Mouse (Mus musculus) ovary, postnatal 36 days (tissue): Measurements from ENCODE around the gene Myl10.
"Not testable (repeated sequence)": the region's sequence is repeated elsewhere in the genome, so short reads cannot be mapped to it uniquely, and the experiment has no call there.

Experiments used
- DNase-seq: peaks from one replicate; pipeline ENCODE4 v3.0.0; 2022; ENCODE audit warnings: low spot score, mixed read lengths

Gene Myl10

DNA sequence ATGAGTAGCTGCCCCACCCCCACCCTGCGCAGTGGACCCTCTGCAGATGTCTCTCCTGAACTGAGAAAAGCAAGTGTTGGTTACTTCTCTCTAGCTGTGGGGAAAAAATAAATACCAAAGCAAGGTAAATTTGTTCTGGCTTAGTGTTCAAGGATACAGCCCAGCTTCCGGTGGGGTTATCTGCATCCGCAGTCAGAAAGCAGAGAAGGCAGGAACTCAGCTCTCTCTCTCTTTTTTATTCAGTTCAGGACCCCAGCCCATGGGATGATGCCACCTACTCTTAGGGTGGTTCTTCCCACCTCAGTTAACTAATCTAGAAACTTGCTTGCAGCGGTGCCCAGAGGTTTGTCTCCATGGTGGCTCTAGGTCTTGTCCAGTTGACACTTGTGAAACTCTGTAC lies at the start of gene Myl10:
TSS of gene Myl10 (plus strand) at position 363 of the 400 bp plus-strand sequence.
- no peak for DNase-seq

DNA sequence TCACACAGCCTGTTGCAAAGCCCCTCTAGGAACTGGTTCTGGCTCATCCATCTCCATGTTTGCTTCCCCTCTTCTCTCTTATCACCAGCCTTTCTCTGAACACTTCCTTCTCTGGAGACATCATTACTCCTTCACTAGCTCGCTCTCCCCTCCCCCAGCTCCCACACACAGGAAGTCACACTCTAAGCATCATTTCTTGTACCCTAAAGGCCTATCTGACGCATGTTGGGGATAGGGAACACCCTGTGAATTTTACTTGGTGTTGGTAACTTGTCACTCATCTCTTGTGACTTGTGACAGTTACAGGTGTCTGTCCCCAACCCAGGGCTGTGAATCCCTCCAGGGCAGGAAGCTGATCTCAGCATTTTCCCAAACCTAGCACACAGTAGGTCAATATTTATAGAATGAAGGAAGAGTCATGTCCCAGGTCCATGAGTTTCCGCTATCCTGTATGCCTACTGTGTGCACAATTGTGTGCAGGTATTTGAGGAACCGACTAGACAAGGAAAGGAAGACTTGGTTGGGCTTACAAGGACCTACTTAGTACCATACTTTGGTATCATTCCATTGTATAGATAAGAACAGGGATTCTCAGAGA lies 46.1 kb upstream of the Myl10 start:
- DNase-seq = no peak

DNA sequence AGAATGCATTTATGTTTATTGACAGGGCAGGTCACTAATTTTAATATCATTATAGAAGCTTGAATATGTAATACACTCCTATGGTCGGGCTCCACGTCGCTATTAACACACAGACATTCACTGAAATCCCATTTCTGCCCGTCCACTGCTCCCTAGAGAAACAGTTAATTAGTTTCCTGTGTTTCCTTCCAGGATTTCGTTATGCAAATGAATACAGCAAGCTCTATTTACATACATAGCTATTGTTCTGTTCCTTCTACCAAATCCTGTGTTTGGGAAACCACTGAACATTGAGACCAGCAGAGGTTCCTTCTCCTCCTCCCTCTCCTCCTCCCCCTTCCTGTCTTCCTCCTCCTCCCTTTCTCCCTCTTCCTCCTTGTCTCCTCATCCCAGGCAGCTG lies 43.9 kb upstream of the Myl10 start:
- DNase-seq = no peak

DNA sequence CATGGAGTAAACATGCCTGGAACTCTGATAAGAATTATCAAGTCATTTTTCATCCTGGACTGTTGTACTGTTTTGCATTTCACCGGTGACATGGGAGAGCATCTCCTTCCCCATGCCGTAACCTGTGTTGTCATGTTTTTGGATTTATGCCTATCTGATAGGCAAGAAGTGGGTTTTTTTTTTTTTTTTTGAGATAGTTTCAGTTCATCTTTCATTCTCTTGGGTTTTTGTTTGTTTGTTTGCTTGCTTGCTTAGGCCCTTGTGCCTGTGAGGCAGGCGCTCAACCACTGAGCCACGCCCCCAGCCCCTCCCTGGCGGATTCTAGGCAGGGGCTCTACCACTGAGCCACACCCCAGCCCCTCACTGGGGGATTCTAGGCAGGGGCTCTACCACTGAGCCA lies 43.3 kb upstream of the Myl10 start:
- no peak for DNase-seq

DNA sequence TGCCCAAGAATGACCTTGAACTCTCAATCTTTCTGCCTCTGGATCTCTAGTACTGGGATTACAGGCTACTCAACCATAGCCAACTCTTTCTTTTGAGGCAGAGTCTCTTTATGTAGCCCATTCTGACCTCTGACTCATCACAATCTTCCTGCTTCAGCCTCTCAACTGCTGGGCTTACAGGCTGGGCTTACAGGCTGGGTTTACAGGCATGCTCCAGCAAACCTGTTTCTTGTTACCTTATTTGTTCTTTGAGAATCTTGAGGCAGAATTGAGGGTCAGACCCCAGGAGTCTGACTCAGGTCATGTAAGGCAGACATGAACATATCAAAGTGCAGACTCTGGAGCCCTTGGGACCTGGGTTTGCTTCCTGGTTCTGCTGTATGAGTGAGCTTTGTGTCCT lies 38.5 kb upstream of the Myl10 start:
- no peak for DNase-seq

DNA sequence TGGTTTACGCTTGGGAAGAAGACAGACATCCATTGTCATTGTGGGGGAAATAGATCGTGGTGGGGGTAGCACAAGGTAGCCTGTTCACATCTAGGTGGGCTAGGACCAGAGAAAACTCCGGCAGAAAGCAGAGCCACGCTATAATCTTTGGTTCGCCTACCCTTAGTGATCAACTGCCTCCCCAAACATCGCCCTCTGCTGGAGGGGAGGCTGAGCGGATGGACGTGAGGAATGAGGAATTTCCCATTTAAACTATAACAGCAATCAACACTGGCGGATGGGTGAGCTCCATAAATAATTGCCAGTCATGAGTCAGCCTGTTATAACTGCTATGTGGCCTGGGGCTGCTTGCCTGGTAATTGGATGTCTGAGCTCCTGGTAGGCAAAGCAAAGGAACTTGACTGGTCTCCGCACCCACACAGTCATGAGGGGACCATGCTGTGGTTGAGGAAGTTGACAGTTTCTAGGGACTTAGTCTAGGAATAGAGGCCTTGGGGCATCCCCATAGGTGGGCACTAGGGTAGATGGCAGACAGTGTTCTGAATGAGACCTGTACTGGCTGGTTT lies 36.0 kb upstream of the Myl10 start:
- DNase-seq = no peak

DNA sequence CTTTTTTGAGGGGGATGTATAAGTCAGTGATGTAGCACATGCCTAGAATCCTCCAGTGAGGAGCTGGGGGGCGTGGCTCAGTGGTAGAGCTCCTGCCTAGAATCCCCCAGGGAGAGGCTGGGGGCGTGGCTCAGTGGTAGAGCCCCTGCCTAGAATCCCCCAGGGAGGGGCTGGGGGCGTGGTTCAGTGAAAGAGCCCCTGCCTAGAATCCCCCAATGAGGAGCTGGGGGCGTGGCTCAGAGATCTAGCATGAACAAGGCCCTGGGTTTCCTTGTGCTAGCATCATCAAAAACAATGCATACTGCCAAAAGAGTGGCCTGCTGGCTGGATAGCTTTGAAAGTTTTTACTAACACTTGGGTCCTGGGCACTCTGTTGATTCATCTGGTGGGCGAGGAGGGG lies 32.2 kb upstream of the Myl10 start:
- DNase-seq = not testable (repeated sequence)

DNA sequence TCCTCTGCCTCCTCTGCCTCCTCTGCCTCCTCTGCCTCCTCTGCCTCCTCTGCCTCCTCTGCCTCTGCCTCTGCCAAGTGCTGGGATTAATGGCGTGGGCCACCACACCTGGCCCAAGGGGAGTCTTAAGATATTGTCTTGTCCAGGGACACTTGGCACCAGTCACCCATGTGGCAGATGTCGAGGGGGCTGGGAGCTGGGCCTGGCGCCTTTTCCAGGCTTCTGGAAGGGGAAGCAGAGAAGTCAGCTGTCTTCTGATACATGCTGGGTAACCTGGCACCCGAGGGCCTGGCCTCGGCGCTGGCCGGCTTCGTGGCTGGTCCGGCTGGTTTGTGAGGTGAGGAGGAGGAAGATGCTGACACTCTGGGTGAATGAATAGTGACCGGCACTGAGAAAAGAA lies 30.7 kb upstream of the Myl10 start:
- no peak for DNase-seq

DNA sequence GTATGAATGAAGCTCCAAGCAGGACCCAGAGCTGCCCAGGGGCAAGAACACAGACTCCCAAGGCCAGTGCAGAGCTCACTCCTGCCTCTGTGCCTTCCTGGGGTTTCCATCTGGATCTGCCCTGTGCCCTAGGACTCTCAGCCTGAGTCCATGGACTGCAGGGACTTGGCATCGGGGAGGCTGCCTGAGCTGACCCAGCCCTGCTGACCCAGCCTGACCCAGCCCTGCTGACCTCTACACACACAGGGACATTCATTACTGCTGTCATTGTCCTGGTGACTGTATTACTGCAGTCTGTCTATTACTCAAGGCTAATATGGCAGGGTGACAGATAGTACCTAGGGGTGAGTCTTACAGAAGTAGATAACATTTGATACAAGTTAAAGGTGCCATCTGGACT lies 30.1 kb upstream of the Myl10 start:
- DNase-seq = no peak

DNA sequence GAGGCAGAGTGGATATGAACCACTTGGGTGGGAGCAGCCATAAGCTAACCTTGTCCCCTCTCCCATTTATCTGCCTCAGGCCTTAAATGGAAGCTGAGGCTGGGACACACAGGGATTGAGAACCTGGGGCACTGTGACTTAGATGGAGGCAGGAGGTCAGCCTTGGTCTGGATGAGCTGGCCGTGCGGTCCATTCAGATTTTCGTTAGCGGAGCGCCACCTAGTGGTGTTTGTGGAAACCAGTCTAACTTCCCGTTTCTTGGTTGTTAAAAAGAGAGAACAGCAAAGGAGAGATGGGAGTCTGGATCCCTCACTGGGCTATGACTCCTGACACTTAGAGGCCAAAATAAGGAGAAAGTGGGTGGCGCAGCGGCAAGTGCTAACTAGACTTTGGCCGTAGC lies 28.4 kb upstream of the Myl10 start:
- DNase-seq = peak; percentile 74

DNA sequence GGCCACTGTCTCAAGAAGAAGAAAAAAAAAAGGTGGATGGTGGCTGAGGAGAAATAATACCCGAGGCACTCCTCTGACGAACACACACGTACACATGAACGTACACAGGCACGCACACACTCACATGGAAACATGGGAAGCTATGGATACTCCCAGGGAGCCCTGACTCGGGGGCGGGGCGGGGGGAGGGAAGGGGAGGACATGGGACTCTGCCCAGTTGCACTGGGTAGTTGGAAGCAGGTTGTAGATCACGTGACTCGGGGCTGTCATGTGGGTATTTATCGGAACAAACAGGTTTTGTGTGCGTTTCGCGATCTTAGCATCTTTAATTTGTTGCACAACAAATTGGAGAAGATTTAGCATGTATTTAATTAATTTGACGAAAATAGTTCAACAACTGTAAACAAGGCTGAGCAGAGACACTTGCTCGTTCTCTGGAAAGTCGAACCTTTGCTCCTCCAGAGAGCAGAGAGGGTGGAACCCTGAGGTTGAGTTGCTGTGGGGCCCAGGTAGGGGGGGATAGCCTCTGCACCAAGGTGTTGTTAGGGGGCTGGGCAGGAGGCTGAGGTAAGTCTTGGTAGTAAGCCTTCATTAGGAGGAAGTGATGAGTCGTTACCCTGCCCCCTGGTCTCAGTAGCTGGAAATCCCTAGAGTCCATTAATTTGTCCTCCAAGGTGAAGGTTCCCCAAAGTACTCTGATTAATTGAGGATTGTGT lies 16.5 kb upstream of the Myl10 start:
- DNase-seq = no peak

DNA sequence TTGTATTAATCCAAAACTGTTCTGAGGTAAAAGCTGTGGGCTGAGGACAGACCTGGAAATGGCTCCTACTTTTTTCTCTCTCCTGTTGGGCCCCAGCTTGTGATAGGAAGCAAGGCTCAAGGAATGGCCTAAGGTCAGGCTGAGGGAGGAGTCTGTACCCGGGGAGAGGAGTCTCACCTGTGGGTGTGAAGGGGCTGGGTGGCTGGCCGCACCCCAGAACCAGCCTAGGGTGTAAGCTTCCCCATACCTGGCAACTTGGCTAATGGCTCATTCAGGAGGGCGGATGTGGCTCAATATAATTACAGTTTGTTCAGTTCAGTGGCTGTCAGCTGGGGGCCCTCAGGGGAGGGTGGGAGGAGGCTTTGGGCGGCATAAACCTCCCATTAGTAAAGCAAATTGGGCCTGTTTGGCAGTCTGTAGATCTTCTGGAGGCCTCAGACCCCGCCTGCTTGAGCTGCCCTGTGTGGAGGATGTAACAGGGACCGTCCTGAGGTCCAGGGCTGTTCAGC lies 14.1 kb upstream of the Myl10 start:
- no peak for DNase-seq

DNA sequence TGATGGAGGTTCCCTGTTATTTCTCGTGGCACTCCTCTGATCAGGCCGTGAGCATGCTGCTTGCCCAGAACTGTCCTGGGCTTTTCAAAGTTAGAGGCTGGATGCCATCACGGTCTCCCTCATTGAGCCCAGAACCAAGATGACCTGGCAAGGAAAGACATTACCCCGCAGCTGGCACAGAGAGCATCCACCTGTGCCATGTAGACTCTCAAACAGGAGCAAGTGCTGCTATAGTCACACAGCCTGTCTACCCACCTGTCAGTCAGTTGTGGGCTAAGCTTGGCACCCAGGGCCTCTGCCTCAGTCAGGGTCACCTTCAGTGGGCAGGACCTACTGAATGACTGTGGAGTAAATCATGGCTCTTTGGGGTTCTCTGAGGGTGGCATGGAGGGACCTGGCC lies 6.6 kb upstream of the Myl10 start:
- DNase-seq = no peak

DNA sequence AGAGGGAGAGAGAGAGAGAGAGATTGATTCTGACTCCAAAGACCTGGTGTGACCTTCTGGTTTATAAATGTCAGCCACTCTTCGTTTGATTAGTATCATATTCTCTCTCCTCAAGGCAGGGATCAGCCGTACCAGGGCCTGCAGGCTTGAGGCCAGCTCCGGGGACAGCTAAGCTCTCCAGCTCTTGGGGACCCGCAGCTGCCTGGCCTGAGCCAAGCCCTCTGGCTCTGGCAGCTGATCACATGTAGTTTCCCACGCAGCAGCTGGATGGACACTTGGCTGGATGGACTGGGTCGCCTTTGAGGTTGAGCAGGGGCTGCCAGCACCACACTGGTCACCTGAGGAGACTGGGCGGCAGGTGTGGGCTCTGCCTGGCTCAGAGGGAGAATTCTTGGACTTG lies 5.4 kb upstream of the Myl10 start:
- DNase-seq = no peak

DNA sequence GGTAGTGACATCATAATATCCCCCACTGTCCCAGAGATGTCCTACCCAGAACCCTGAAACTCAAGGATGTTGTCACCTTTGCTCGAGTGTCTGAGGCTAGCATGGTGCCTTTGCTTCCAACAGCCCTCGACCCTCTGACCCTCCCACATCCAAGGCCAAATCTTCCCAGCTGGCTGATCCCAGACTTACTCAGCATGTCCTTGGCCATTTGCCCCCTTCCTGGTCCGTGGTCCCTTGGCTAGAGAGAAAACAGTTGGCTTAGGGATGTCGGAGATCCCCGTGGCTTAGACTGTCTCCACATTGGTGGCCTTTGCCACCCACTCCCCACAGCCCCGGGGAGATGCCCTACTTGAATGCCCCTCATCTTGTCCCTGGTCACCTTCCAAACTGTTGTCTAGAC lies 4.1 kb upstream of the Myl10 start:
- DNase-seq = no peak

DNA sequence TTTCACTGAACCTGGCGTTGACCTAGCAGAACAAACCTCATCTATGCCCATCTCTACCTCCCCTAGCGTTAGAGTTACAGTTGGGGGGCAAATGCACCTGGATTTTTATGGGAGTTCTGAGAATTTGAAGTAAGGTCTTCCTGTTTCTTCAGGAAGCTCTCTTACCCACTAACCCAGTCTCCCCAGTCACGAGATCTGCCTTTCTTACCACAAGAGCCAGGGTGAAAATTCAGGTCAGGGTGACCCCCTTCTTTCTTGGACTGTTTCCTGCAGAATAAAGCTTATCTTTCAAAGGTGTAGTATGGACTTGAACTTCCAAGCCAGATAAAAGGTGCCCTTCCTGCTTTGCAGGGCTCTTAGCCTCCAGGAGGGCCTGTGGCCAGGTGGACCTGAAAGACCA lies 1.8 kb upstream of the Myl10 start:
- DNase-seq = no peak

DNA sequence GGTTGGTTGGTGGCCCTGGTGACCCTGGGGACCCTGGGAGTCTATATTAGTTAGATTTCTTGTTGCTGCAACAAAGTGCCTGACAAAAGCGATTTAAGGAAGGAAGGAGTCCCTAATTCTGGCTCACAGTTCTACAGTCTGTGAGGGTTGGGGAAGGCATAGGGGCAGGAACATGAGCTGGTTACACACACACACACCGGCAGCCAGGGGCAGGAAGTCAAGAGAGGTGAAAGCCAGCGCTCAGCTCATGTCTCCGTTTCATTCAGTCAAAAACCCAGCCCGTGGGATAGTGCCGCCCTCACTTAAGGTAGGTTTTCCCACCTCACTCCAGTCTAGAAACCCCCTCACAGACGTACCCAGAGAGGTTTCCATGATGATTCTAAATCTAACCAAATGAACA lies 472 bp downstream of the Myl10 start:
- DNase-seq = no peak

DNA sequence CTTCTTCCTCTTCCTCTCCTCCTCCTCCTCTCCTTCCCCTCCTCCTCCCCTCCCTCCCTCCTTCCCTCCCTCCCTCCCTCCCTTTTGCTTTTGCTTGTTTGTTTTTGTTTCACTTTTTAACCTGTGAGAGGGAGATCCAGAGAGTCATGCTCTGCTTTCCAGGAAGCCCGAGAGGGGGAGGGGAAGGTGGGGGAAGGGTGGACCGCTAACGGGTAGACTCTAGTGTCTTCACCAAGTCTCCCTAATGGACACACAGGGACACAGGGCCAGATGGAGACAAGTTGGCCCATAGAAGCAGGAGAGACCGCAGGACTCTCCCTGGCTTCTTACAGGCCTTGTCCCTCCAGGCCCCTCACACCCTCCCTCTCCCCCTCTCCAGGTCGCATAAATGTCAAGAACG lies 2.0 kb downstream of the Myl10 start:
- no peak for DNase-seq

DNA sequence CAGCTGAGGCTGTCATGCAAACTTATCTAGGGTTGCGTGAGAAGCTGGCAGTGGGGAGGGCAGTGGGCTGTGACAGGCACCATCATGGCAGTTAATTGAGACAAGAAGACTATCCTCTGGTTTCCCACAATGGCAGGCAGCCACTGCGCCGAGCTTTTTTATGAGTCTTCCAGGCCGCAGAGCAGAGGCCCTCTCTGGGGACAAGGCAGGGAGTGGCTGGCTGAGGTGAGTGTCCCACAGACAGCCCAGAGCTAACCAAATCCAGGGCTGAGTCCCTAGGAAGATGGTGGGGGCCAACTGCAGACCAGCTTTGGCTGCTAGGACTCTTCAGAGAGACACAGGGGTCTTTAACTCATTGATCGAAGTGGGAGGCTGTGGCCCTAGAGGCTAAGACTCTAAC lies 3.6 kb downstream of the Myl10 start:
- no peak for DNase-seq

DNA sequence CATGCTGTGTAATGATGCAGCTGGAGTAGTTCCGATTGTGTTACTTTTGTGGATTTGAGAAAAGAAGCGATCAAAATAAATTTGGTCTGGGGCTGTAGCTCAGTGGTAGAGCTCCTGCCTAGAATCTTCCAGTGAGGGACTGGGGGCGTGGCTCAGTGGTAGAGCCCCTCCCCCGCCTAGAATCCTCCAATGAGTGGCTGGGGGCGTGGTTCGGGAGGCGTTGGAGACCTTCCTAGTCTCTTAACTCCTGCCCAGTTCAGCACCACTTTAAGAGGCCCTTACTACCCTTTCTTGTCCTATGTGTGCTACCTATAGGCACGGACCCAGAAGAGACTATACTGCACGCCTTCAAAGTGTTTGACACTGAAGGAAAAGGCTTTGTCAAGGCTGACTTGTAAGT lies 4.7 kb downstream of the Myl10 start:
- no peak for DNase-seq

DNA sequence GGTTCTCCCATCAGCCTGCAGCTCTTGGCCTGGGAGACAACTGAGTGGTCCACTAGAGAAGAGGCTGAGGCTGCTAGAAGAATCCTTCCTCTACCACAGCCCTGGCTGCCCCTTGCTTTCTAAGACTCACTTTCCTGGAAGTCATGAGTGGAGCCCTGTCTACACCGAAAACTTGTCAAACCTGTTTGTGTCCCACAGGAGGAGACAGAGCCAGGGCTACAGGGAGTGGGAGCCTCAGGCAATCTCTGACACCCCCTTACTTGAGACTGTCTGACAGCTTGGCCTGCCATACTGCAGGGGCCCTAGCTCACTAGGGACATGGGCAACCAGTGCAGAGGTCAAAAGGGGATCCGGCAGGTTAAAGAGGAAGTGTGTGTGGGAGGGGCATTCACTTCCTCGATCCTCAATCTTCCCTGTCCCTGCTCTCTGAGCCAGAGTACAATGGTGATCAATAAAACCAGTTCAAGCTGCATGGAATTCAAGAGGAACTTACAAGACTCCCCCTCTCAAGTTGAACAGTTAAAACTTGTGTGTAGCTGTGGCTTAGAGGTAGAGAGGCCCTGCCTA lies 9.3 kb downstream of the Myl10 start:
- no peak for DNase-seq

DNA sequence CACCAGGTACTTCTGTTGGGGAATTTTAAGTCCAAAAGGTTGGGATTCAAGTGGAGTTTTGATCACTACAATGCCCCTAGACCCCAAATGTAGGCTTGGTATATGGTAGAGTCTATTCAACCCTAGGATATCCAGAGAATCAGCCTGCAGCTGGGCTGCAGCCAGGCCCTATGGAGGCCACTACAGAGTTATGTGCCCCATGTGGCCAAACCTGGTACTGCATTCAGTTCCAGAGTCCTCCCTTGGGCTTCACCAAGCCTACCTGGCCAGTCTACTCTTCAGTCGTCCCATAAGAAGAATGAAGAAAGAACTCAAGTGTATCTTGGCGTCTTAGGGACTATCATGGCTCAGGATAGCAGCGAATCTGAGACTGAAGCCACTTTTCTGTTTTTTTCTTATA lies 10.8 kb downstream of the Myl10 start:
- DNase-seq = peak; percentile 62

DNA sequence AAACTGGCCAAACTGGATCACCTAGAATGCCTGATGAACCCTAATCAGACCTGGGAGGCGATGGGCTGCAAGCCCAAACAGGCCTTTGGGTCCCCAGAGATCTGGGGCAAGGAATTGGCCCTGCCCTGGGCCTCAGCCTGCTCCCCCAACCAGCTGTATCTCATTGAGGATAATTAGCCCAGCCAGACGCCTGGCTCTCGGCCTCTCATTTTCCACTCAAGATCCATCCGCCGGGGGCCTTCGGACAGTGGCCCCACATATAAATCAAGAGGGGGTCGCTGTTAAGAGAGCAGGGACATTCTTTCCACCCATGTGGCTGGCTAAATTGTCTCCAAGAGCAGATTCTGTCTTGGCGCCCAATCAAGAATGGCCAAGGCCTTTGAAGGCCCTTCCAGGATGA lies 11.2 kb downstream of the Myl10 start:
- DNase-seq = no peak
